Mouse (Mus musculus) CH12.LX (cell line): ENCODE measurements around the gene Ldah. TPM values are rescaled to one million over a fixed set of nuclear protein-coding genes. Genes with fewer than 3 reads are reported as not detected.

ENCODE experiments used
- DNase-seq: peaks from one replicate; pipeline ENCODE4 v3.0.0-alpha.2; 2013; ENCODE audit errors: extremely low read depth
- H3K27ac ChIP-seq: 2 replicates; pipeline ENCODE4 v1.5.1; 2012; ENCODE audit warnings: low read depth, mild to moderate bottlenecking, control low read depth, moderate library complexity; ENCODE audit not compliant: insufficient read depth
- H3K27me3 ChIP-seq: replicated peaks from 2 replicates; pipeline ENCODE3; 2012; ENCODE audit warnings: inconsistent platforms
- H3K36me3 ChIP-seq, 2 experiments: replicated peaks in 1 of 2; 2 replicates each; pipeline versions ENCODE3 to v1.6.1; 2012; ENCODE audit warnings: inconsistent platforms in 1 of 2, low read length in 1 of 2, mild to moderate bottlenecking in 1 of 2, mixed read lengths in 1 of 2, moderate library complexity in 1 of 2; ENCODE audit not compliant: control insufficient read depth in 1 of 2, insufficient read depth in 1 of 2
- H3K4me1 ChIP-seq, 2 experiments: 2 replicates each; pipeline ENCODE4 v1.6.1; 2012; ENCODE audit warnings: inconsistent platforms in 1 of 2, moderate library complexity in 1 of 2; ENCODE audit not compliant: insufficient read depth in 2 of 2, control insufficient read depth in 1 of 2
- H3K4me2 ChIP-seq: 2 replicates; pipeline ENCODE4 v1.6.1; 2012; ENCODE audit warnings: low read depth, mild to moderate bottlenecking, control low read depth; ENCODE audit not compliant: poor library complexity, insufficient read depth, severe bottlenecking
- H3K4me3 ChIP-seq, 3 experiments: fragments of 150-350 bp in 1 of 3; sonication (generic) in 1 of 3; replicated peaks in 1 of 3; 2 replicates each; pipeline versions ENCODE3 to v1.5.1; 2011 to 2012; ENCODE audit warnings: low read depth in 2 of 3, low read length in 2 of 3, mild to moderate bottlenecking in 2 of 3, moderate library complexity in 2 of 3, control low read depth in 1 of 3, improper control_type of control experiment in 1 of 3, inconsistent platforms in 1 of 3, mixed read lengths in 1 of 3; ENCODE audit not compliant: poor library complexity in 1 of 3
- H3K79me2 ChIP-seq: replicated peaks from 2 replicates; pipeline ENCODE4 v1.6.1; 2012; ENCODE audit warnings: mild to moderate bottlenecking, moderate library complexity; ENCODE audit not compliant: control insufficient read depth, poor library complexity, insufficient read depth, severe bottlenecking; ENCODE audit errors: extremely low read depth
- H3K9ac ChIP-seq: 2 replicates; pipeline ENCODE4 v1.6.1; 2012; ENCODE audit warnings: low read depth, mild to moderate bottlenecking, control low read depth, moderate library complexity; ENCODE audit not compliant: insufficient read depth
- H3K9me3 ChIP-seq: replicated peaks from 2 replicates; pipeline ENCODE3; 2012; ENCODE audit warnings: low read length, inconsistent platforms, mixed read lengths
- CTCF ChIP-seq, 2 experiments: IDR thresholded peaks in 1 of 2; conservative IDR thresholded peaks in 1 of 2; 2 replicates each; pipeline ENCODE4 v1.5.1; 2011 to 2012; ENCODE audit warnings: low read depth in 2 of 2, low read length in 2 of 2, improper control_type of control experiment in 1 of 2, inconsistent platforms in 1 of 2, mild to moderate bottlenecking in 1 of 2, moderate library complexity in 1 of 2
- ELF1 ChIP-seq: IDR thresholded peaks from 2 replicates; pipeline ENCODE4 v1.6.1; 2014; ENCODE audit warnings: low read depth, mild to moderate bottlenecking, inconsistent platforms, low read length, improper control_type of control experiment
- ETS1 ChIP-seq: conservative IDR thresholded peaks from 2 replicates; pipeline ENCODE4 v1.6.1; 2012; ENCODE audit warnings: low read depth, mild to moderate bottlenecking, inconsistent platforms, low read length, improper control_type of control experiment, moderate library complexity
- HCFC1 ChIP-seq: IDR thresholded peaks from 2 replicates; pipeline ENCODE4 v1.6.1; 2012; ENCODE audit warnings: low read depth, mild to moderate bottlenecking, inconsistent platforms, low read length, improper control_type of control experiment
- IRF4 ChIP-seq: IDR thresholded peaks from 2 replicates; pipeline ENCODE4 v1.6.1; 2014; ENCODE audit warnings: low read depth, mild to moderate bottlenecking, inconsistent platforms, low read length, improper control_type of control experiment
- JUN ChIP-seq: IDR thresholded peaks from 2 replicates; pipeline ENCODE4 v1.6.1; 2011; ENCODE audit warnings: low read depth, mild to moderate bottlenecking, low read length, improper control_type of control experiment, moderate library complexity; ENCODE audit not compliant: insufficient read depth
- JUND ChIP-seq: conservative IDR thresholded peaks from 2 replicates; pipeline ENCODE4 v1.6.1; 2011; ENCODE audit warnings: low read depth, low read length, improper control_type of control experiment
- KAT2A ChIP-seq: IDR thresholded peaks from 2 replicates; pipeline ENCODE4 v1.6.1; 2012; ENCODE audit warnings: low read length, improper control_type of control experiment, inconsistent platforms; ENCODE audit not compliant: insufficient replicate concordance
- MAFK ChIP-seq: IDR thresholded peaks from 2 replicates; pipeline ENCODE4 v1.6.1; 2011; ENCODE audit warnings: low read length, improper control_type of control experiment; ENCODE audit not compliant: insufficient replicate concordance
- MAZ ChIP-seq: IDR thresholded peaks from 2 replicates; pipeline ENCODE4 v1.6.1; 2012; ENCODE audit warnings: low read depth, mild to moderate bottlenecking, inconsistent platforms, low read length, improper control_type of control experiment, moderate library complexity
- MEF2A ChIP-seq: IDR thresholded peaks from 2 replicates; pipeline ENCODE4 v1.6.1; 2014; ENCODE audit warnings: low read depth, mild to moderate bottlenecking, inconsistent platforms, low read length, improper control_type of control experiment, borderline replicate concordance
- MYC ChIP-seq: IDR thresholded peaks from 2 replicates; pipeline ENCODE4 v1.6.1; 2011; ENCODE audit warnings: low read depth, mild to moderate bottlenecking, improper control_type of control experiment, low read length
- NRF1 ChIP-seq: IDR thresholded peaks from 2 replicates; pipeline ENCODE4 v1.6.1; 2014; ENCODE audit warnings: low read depth, mild to moderate bottlenecking, inconsistent platforms, low read length, improper control_type of control experiment, moderate library complexity
- POLR2A ChIP-seq: IDR thresholded peaks from 2 replicates; pipeline ENCODE4 v1.6.1; 2011; ENCODE audit warnings: low read depth, mild to moderate bottlenecking, improper control_type of control experiment, low read length
- POLR2AphosphoS2 ChIP-seq: IDR thresholded peaks from 2 replicates; pipeline ENCODE4 v1.6.1; 2011; ENCODE audit warnings: low read depth, low read length, improper control_type of control experiment
- RAD21 ChIP-seq: IDR thresholded peaks from 2 replicates; pipeline ENCODE4 v1.6.1; 2011; ENCODE audit warnings: low read depth, mild to moderate bottlenecking, low read length, improper control_type of control experiment, moderate library complexity
- SIN3A ChIP-seq: IDR thresholded peaks from 2 replicates; pipeline ENCODE4 v1.6.1; 2012; ENCODE audit warnings: low read length, improper control_type of control experiment, inconsistent platforms
- TBP ChIP-seq: conservative IDR thresholded peaks from 2 replicates; pipeline ENCODE4 v1.6.1; 2011; ENCODE audit warnings: low read depth, low read length, improper control_type of control experiment
- TCF12 ChIP-seq: IDR thresholded peaks from 2 replicates; pipeline ENCODE4 v1.6.1; 2014; ENCODE audit warnings: low read depth, mild to moderate bottlenecking, inconsistent platforms, low read length, improper control_type of control experiment
- UBTF ChIP-seq: IDR thresholded peaks from 2 replicates; pipeline ENCODE4 v1.6.1; 2012; ENCODE audit warnings: low read depth, mild to moderate bottlenecking, inconsistent platforms, low read length, improper control_type of control experiment, moderate library complexity
- USF1 ChIP-seq: IDR thresholded peaks from 2 replicates; pipeline ENCODE4 v1.6.1; 2014; ENCODE audit warnings: low read depth, mild to moderate bottlenecking, inconsistent platforms, low read length, improper control_type of control experiment
- ZKSCAN1 ChIP-seq: IDR thresholded peaks from 2 replicates; pipeline ENCODE4 v1.6.1; 2012; ENCODE audit warnings: low read depth, inconsistent platforms, low read length, improper control_type of control experiment, borderline replicate concordance
- dilution Hi-C: fragments of 300-500 bp; cut with MboI; formaldehyde crosslinking; loops from 2 replicates; pipeline ENCODE4 v1.14.3; 2020; ENCODE audit warnings: low sequenced_read_pairs; ENCODE audit not compliant: extremely low pct_unique_long_range_greater_than_20kb, extremely low pct_ligation_motif_present
- in situ Hi-C: fragments of 300-500 bp; cut with MboI; formaldehyde crosslinking; loops from 3 replicates; pipeline ENCODE4 v1.14.3; 2019; ENCODE audit warnings: low sequenced_read_pairs, low pct_ligation_motif_present, low pct_unique_long_range_greater_than_20kb, mixed read lengths
- polyA plus RNA-seq: library from polyadenylated mRNA; unstranded; fragments of >175 nt; gene quantifications from 2 replicates; pipeline ENCODE4 v1.2.1, GENCODE M21; 2012; ENCODE audit warnings: low read depth; ENCODE audit not compliant: insufficient read length
- total RNA-seq, 2 experiments: library from RNA; depleted of rRNA; stranded (reverse); fragments of 300-350 nt in 1 of 2; fragments of >200 nt in 1 of 2; gene quantifications; 2 replicates each; pipeline ENCODE4 v1.2.3; 2012 to 2014

The Ldah gene
- total and polyA plus RNA-seq, 3 experiments = 18.2 to 41.5 (median 34.5) TPM

DNA sequence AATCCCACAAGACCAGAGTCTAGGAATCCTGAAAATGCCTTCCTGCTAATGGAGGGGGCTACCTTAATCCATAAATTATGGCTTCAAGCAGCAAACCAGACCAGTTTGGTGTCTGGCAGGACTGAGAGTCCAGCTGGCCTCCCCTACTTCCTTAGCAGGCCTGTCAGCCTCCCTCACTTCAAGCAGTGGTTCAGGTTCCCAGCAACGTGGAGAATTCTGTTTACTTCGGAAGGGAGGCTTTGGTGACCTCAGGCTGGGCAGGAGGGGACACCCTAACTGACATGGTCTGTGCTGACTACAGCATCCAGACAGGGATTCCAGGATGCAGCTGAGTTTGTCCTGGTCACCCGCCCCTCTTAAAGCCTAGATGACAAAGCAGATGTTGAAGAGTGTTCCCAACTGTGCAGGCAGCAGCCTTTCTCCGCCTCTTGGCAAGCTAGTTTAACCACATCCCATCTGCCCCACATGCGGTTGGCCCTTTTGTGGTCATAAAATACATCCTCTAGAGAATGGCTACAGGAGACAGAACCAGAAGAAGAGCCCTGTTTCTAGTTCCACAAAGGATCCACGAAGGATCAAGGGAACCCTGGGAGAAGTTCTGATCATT lies 87.5 kb downstream of the Ldah start:
- dilution Hi-C loops = no loop called here
- Histone ChIP-seq H3K27ac (no peak overlapping the region), H3K9ac (no peak overlapping the region), H3K27me3 (no peaks in the 10 kb centered on the region), H3K36me3 (peaks cover 0 to 11% of the 10 kb centered on the region in 2 experiments), H3K4me1 (peaks cover 8 to 39% of the 10 kb centered on the region in 2 experiments), H3K4me2 (no peak overlapping the region), H3K79me2 (no peaks in the 10 kb centered on the region), H3K4me3 (no peak overlapping the region), H3K9me3 (peaks cover 28% of the 10 kb centered on the region)
- in situ Hi-C loops = no loop called here
- DNase-seq = peak; percentile 53
- no peak for TF ChIP-seq MEF2A
- 0 out of 2 replicates have a peak, but pooled peaks have one; percentile 12 for TF ChIP-seq TBP
- TF ChIP-seq JUND = no peak
- no peak for TF ChIP-seq POLR2AphosphoS2
- no peak for TF ChIP-seq IRF4
- TF ChIP-seq UBTF = no peak
- peak; percentile 22; the same call in 1 of the 2 replicates for TF ChIP-seq ETS1

DNA sequence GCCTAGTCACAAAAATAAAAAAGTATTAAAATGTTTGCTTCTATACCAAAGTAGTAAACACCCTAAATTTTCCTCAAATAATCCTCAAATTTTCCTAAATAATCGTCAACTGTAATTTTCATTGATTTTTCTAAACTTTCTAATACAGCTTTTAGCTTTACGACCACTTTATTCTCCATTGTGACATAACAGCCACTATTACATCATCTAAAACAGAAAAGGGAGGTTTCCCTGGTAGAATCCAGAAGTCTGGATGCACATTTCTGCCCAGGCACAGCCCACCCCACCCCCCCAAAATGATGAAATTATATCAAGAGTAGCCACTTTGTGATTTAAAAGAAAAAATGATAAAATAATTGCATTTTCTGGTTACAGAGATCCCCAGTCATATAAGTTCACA lies 88.2 kb downstream of the Ldah start:
- H3K9ac ChIP-seq = no peak overlapping the region
- dilution Hi-C loops = no loop called here
- in situ Hi-C loops = no loop called here
- H3K4me1 ChIP-seq = peaks cover 8 to 39% of the 10 kb centered on the region in 2 experiments
- no peaks in the 10 kb centered on the region for H3K27me3 ChIP-seq
- H3K4me3 ChIP-seq = no peak overlapping the region
- no peak overlapping the region for H3K27ac ChIP-seq
- H3K79me2 ChIP-seq = no peaks in the 10 kb centered on the region
- no peak for DNase-seq
- TF ChIP-seq POLR2AphosphoS2 (no peak), USF1 (no peak), JUN (no peak), TCF12 (no peak), MAZ (no peak), CTCF (conservative IDR thresholded peaks at IDR 0.05 in 1 of 2, IDR thresholded peaks at IDR 0.05 in 1 of 2; ENCODE audit: low read depth in 2 of 2, low read length in 2 of 2) (no peak), ELF1 (no peak), NRF1 (no peak), KAT2A (no peak), TBP (no peak), UBTF (no peak), SIN3A (no peak), IRF4 (no peak), MYC (no peak), HCFC1 (no peak), MAFK (no peak), POLR2A (no peak), ZKSCAN1 (no peak), RAD21 (no peak)
- no peak overlapping the region for H3K4me2 ChIP-seq
- H3K9me3 ChIP-seq = peaks cover 34% of the 10 kb centered on the region
- H3K36me3 ChIP-seq = peaks cover 0 to 9% of the 10 kb centered on the region in 2 experiments
